Mouse (Mus musculus) E14TG2a.4 (cell line): ENCODE measurements around the gene Gm21985.
A peak's percentile ranks its signal among the peaks of the same experiment; 100 is the strongest.

ENCODE experiments used
- CTCF ChIP-seq: conservative IDR thresholded peaks from 2 replicates; pipeline ENCODE4 v1.5.1; 2014; ENCODE audit warnings: low read length
- NANOG ChIP-seq: IDR thresholded peaks from 2 replicates; pipeline ENCODE4 v1.6.1; 2014; ENCODE audit warnings: borderline replicate concordance, low read length, mixed read lengths
- POU5F1 ChIP-seq: IDR thresholded peaks from 2 replicates; pipeline ENCODE4 v1.6.1; 2014; ENCODE audit warnings: low read length, borderline replicate concordance

DNA sequence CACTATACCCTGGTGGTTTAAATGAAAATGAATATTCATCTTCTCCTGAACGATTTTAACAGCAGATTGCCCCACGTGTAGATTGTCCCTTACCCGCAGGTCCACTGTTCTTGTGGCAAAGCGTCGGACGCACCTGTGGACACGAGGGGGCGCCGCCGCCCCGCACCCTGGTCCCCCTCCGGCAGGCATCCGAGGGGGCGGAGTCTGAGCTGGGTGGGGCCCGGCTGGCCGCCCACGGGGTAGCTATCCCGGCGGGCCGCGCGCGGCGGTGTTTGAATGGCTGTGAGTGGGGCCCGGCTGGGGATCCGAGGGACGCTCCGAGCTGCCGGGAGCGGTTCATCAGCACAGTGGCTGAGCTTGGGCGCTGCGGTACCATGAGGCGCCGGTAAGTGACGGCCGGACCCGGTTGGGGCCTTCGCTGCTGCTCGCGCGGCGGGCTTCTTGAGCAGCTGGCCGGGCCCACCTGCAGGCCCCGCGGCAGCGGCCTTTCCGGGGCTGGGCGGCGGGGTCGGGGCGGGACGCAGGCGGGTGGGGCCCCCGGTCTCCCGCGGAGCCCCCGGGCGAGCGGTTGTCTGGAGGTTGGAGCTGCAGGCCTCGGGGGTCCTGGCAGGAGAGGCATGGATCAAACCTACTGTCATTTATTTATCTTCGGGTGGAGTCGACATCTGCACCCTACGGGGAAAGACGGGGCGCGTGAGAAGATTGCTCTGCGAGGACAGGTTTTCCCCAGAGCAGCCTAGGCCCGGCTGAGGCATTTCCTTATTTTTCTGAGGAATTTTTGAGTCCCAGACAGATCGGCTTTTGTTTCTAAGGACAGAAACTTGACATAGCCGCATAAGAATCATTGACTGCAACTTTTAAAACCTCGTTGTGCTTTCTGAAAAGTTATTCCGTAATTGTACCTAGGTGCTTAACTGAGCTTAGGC, 113.1 kb downstream of the Gm21985 start, which contains the start of gene Katnbl1:
- peak; percentile 24 for TF ChIP-seq CTCF
- TF ChIP-seq POU5F1: no peak
- TF ChIP-seq NANOG: no peak
